Mouse (Mus musculus): ENCODE measurements around the gene Lyzl4. TPM values are rescaled to one million over a fixed set of nuclear protein-coding genes. Genes with fewer than 3 reads are reported as not detected.

The Lyzl4 gene
- polyA plus RNA-seq, 1 experiment from 2014 or later, result 0.12 TPM

GRCm38 (mm10) chr9:121560515-121560914, 81.4 kb downstream of the Lyzl4 start:
- Histone ChIP-seq H3K9ac (replicated peaks) (no peak overlapping the region), H3K4me3 (ENCODE audit: low read depth, low read length) (no peak overlapping the region), H3K36me3 (replicated peaks; ENCODE audit: insufficient read depth, low read length) (no peaks in the 10 kb centered on the region), H3K9me3 (ENCODE audit: low read length) (no peaks in the 10 kb centered on the region), H3K4me1 (ENCODE audit: insufficient read depth) (no peaks in the 10 kb centered on the region), H3K4me2 (ENCODE audit: low read depth, low read length) (no peak overlapping the region), H3K27ac (ENCODE audit: low read depth) (no peak overlapping the region), H3K27me3 (ENCODE audit: insufficient read depth, low read length) (no peaks in the 10 kb centered on the region)
- ATAC-seq (no peak), DNase-seq (no peak)
- no peak for TF ChIP-seq CTCF (IDR thresholded peaks at IDR 0.05; ENCODE audit: low read depth)
- TF ChIP-seq EP300 (IDR thresholded peaks at IDR 0.05; ENCODE audit: low read depth), result no peak
- WGBS (ENCODE audit: insufficient replicate concordance), result 72% methylated on average over 7 of the region's 7 CpGs

- TF ChIP-seq CTCF (IDR thresholded peaks at IDR 0.05; ENCODE audit: low read depth), result no peak
- no peak overlapping the region for H3K4me2 ChIP-seq (ENCODE audit: low read depth, low read length)
- H3K9me3 ChIP-seq (ENCODE audit: low read length), result no peaks in the 10 kb centered on the region
- WGBS (ENCODE audit: insufficient replicate concordance), result 69% methylated on average over 6 of the region's 6 CpGs
- no peaks in the 10 kb centered on the region for H3K36me3 ChIP-seq (replicated peaks; ENCODE audit: insufficient read depth, low read length)
- H3K27ac ChIP-seq (ENCODE audit: low read depth), result no peak overlapping the region
- ATAC-seq (no peak), DNase-seq (no peak)
- H3K9ac ChIP-seq (replicated peaks), result no peak overlapping the region
- H3K27me3 ChIP-seq (ENCODE audit: insufficient read depth, low read length), result no peaks in the 10 kb centered on the region
- no peaks in the 10 kb centered on the region for H3K4me1 ChIP-seq (ENCODE audit: insufficient read depth)
- no peak overlapping the region for H3K4me3 ChIP-seq (ENCODE audit: low read depth, low read length)
These were observed 83.7 kb downstream of the Lyzl4 start for GRCm38 (mm10) chr9:121558167-121558566.

GRCm38 (mm10) chr9:121556913-121557312, 85.0 kb downstream of the Lyzl4 start:
- H3K9ac ChIP-seq (replicated peaks), result no peak overlapping the region
- no peak overlapping the region for H3K27ac ChIP-seq (ENCODE audit: low read depth)
- ATAC-seq (no peak), DNase-seq (no peak)
- no peaks in the 10 kb centered on the region for H3K9me3 ChIP-seq (ENCODE audit: low read length)
- H3K4me3 ChIP-seq (ENCODE audit: low read depth, low read length), result no peak overlapping the region
- no peaks in the 10 kb centered on the region for H3K36me3 ChIP-seq (replicated peaks; ENCODE audit: insufficient read depth, low read length)
- WGBS (ENCODE audit: insufficient replicate concordance), result 15% methylated on average over 5 of the region's 5 CpGs
- no peaks in the 10 kb centered on the region for H3K4me1 ChIP-seq (ENCODE audit: insufficient read depth)
- TF ChIP-seq EP300 (IDR thresholded peaks at IDR 0.05; ENCODE audit: low read depth) (no peak), CTCF (IDR thresholded peaks at IDR 0.05; ENCODE audit: low read depth) (no peak)
- H3K27me3 ChIP-seq (ENCODE audit: insufficient read depth, low read length), result no peaks in the 10 kb centered on the region
- no peak overlapping the region for H3K4me2 ChIP-seq (ENCODE audit: low read depth, low read length)

GRCm38 (mm10) chr9:121555395-121556000, 86.4 kb downstream of the Lyzl4 start:
- H3K9me3 ChIP-seq (ENCODE audit: low read length), result no peaks in the 10 kb centered on the region
- H3K4me1 ChIP-seq (ENCODE audit: insufficient read depth), result no peaks in the 10 kb centered on the region
- no peaks in the 10 kb centered on the region for H3K36me3 ChIP-seq (replicated peaks; ENCODE audit: insufficient read depth, low read length)
- no peak overlapping the region for H3K4me3 ChIP-seq (ENCODE audit: low read depth, low read length)
- ATAC-seq, result no peak
- no peaks in the 10 kb centered on the region for H3K27me3 ChIP-seq (ENCODE audit: insufficient read depth, low read length)
- WGBS (ENCODE audit: insufficient replicate concordance), result 65% methylated on average over 9 of the region's 9 CpGs
- H3K9ac ChIP-seq (replicated peaks), result no peak overlapping the region
- no peak overlapping the region for H3K4me2 ChIP-seq (ENCODE audit: low read depth, low read length)
- DNase-seq, result no peak
- TF ChIP-seq CTCF (IDR thresholded peaks at IDR 0.05; ENCODE audit: low read depth) (no peak), EP300 (IDR thresholded peaks at IDR 0.05; ENCODE audit: low read depth) (no peak)
- no peak overlapping the region for H3K27ac ChIP-seq (ENCODE audit: low read depth)

GRCm38 (mm10) chr9:121553643-121554042, 88.3 kb downstream of the Lyzl4 start:
- DNase-seq (no peak), ATAC-seq (no peak)
- WGBS (ENCODE audit: insufficient replicate concordance), result 58% methylated on average over 4 of the region's 4 CpGs

DNA sequence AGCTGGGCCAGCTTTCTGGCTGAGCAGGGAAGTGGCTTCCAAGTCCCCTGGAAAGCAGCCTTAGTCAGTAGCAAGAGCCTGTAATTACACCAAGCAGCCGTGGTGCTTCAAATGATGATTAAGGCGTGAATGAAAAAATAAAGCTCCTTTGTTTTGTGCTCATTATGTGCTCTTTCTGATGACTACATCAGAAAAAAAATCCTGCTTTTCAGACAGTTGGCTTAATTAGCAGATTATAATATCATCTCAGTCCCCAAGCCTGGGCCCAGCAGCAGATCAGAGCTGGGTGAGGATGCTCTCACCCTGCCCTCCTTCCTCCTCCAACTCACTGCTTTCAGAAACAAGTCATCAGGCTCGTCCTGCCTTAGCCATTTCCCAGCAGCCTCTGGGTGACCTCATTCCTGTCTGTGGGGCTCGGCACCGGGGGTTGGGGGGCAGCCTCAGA, 91.5 kb downstream of the Lyzl4 start:
- no peak for TF ChIP-seq CTCF (IDR thresholded peaks at IDR 0.05; ENCODE audit: low read depth)
- no peak for TF ChIP-seq EP300 (IDR thresholded peaks at IDR 0.05; ENCODE audit: low read depth)
- H3K36me3 ChIP-seq (replicated peaks; ENCODE audit: insufficient read depth, low read length), result no peaks in the 10 kb centered on the region
- H3K4me3 ChIP-seq (ENCODE audit: low read depth, low read length), result no peak overlapping the region
- H3K9ac ChIP-seq (replicated peaks), result no peak overlapping the region
- DNase-seq (no peak), ATAC-seq (no peak)
- H3K4me2 ChIP-seq (ENCODE audit: low read depth, low read length), result no peak overlapping the region
- H3K4me1 ChIP-seq (ENCODE audit: insufficient read depth), result no peaks in the 10 kb centered on the region
- no peaks in the 10 kb centered on the region for H3K9me3 ChIP-seq (ENCODE audit: low read length)
- no peaks in the 10 kb centered on the region for H3K27me3 ChIP-seq (ENCODE audit: insufficient read depth, low read length)
- WGBS (ENCODE audit: insufficient replicate concordance), result 70% methylated on average over 5 of the region's 5 CpGs
- H3K27ac ChIP-seq (ENCODE audit: low read depth), result no peak overlapping the region

More at GRCm38 (mm10) chr9:121553643-121554042, 88.3 kb downstream of the Lyzl4 start:
- H3K36me3 ChIP-seq (replicated peaks; ENCODE audit: insufficient read depth, low read length), result no peaks in the 10 kb centered on the region
- TF ChIP-seq CTCF (IDR thresholded peaks at IDR 0.05; ENCODE audit: low read depth) (no peak), EP300 (IDR thresholded peaks at IDR 0.05; ENCODE audit: low read depth) (no peak)
- H3K4me2 ChIP-seq (ENCODE audit: low read depth, low read length), result no peak overlapping the region
- no peak overlapping the region for H3K9ac ChIP-seq (replicated peaks)
- H3K9me3 ChIP-seq (ENCODE audit: low read length), result no peaks in the 10 kb centered on the region
- no peak overlapping the region for H3K27ac ChIP-seq (ENCODE audit: low read depth)
- no peaks in the 10 kb centered on the region for H3K4me1 ChIP-seq (ENCODE audit: insufficient read depth)
- no peak overlapping the region for H3K4me3 ChIP-seq (ENCODE audit: low read depth, low read length)
- no peaks in the 10 kb centered on the region for H3K27me3 ChIP-seq (ENCODE audit: insufficient read depth, low read length)

- H3K27me3 ChIP-seq (ENCODE audit: insufficient read depth, low read length), result no peaks in the 10 kb centered on the region
- ATAC-seq, result no peak
- no peaks in the 10 kb centered on the region for H3K9me3 ChIP-seq (ENCODE audit: low read length)
- H3K36me3 ChIP-seq (replicated peaks; ENCODE audit: insufficient read depth, low read length), result no peaks in the 10 kb centered on the region
- H3K4me1 ChIP-seq (ENCODE audit: insufficient read depth), result no peaks in the 10 kb centered on the region
- no peak overlapping the region for H3K4me3 ChIP-seq (ENCODE audit: low read depth, low read length)
- no peak overlapping the region for H3K27ac ChIP-seq (ENCODE audit: low read depth)
- no peak for TF ChIP-seq EP300 (IDR thresholded peaks at IDR 0.05; ENCODE audit: low read depth)
- H3K9ac ChIP-seq (replicated peaks), result no peak overlapping the region
- H3K4me2 ChIP-seq (ENCODE audit: low read depth, low read length), result no peak overlapping the region
- DNase-seq, result no peak
These were observed 92.5 kb downstream of the Lyzl4 start for GRCm38 (mm10) chr9:121549444-121549843.

All from liver, postnatal 0 days (tissue).